Mouse (Mus musculus) thymus, postnatal 14 days (tissue): ENCODE data around the gene Gm9747.

Experiments used
- DNase-seq: peaks from one replicate; pipeline ENCODE4 v3.0.0; 2021

The Gm9747 gene

GRCm38 (mm10) chr1:82258331-82258730, 25.4 kb downstream of the Gm9747 start:
- no peak for DNase-seq

GRCm38 (mm10) chr1:82260055-82260454, 27.1 kb downstream of the Gm9747 start:
- DNase-seq: no peak

DNA sequence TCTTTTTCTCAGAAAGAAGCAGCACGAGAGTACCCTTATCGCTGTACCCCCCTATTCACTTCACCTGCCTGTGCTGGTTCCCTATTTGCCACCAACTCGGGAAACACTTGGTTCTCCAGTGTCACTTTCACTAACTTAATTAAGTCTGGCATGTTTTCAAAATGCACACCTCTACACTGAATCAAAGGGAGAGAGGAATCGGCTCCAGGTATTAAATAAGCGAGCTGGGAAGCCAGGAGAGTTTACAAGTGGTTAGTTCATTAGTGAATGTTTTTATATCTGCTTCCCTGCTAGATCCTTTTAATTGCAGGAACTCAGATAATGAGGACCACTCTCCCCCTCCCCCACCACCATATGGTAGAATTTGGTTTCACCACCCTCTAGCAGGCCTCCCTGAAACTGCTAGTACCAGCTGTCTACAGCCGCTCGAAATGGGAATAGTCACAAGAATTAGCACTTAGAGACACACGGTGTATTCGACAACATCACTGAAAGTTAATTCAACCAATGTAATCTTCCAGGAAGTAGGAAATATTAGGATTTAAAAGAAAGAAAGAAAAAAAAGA, 28.2 kb downstream of the Gm9747 start:
- no peak for DNase-seq

GRCm38 (mm10) chr1:82261638-82262037, 28.7 kb downstream of the Gm9747 start:
- DNase-seq: no peak

- DNase-seq: no peak
Observed at GRCm38 (mm10) chr1:82262331-82262730, 29.4 kb downstream of the Gm9747 start.

- no peak for DNase-seq
Observed at GRCm38 (mm10) chr1:82267547-82267946, 34.6 kb downstream of the Gm9747 start.

GRCm38 (mm10) chr1:82272231-82272630, 39.3 kb downstream of the Gm9747 start:
- DNase-seq: no peak

GRCm38 (mm10) chr1:82273529-82273928, 40.6 kb downstream of the Gm9747 start:
- no peak for DNase-seq

- no peak for DNase-seq
Observed at GRCm38 (mm10) chr1:82274361-82274760, 41.4 kb downstream of the Gm9747 start.

DNA sequence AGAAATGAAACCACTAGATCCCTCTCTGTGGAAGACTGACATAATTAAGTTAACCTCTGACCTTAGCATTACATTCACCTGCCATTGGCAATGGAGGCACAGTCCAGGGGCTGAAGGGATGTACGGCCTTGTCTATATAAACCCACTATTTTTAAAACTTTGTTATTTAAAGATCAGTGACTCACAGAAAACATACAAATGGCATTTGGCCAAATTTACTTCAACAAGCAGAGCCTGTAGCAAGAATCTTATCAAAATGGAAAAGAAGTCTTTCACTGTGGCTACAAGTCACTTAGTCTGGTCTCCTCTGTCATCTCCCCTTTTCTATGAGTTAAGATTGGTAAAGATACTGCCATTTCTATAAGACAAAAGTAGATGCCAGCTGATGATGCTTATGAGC, 46.9 kb downstream of the Gm9747 start:
- DNase-seq: no peak

- DNase-seq: no peak
Observed at GRCm38 (mm10) chr1:82281823-82282222, 48.9 kb downstream of the Gm9747 start.

GRCm38 (mm10) chr1:82282992-82283611, 50.2 kb downstream of the Gm9747 start:
- DNase-seq: peak; percentile 84

DNA sequence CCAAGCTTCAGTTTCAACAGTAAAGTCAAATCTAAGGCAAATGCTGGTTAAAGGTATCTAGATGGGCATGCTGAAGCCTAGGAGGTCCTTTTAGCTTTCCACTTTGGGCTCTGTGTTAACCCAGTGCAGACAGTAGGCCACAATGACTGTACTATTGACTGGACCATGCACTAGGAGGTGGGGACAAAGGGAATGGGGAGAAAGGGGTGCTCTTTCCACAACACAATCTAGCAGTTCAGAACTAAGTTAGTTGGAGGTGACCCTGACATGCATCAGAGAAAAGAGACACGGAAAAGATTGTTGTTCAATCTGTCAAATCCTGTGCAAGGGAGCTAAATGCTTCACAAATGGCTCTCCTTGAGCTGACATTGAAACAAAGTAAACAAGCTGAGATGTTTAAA, 51.0 kb downstream of the Gm9747 start:
- DNase-seq: peak; percentile 3

- DNase-seq: no peak
Observed at GRCm38 (mm10) chr1:82284403-82284802, 51.5 kb downstream of the Gm9747 start.
